Mouse (Mus musculus) thymus, adult 18-20 months (tissue): ENCODE results near the gene Tmem229b.
"Not testable (repeated sequence)": the region's sequence is repeated elsewhere in the genome, so short reads cannot be mapped to it uniquely, and the experiment has no call there.

Source experiments
- DNase-seq, 2 experiments: peaks; one replicate each; pipeline ENCODE4 v3.0.0; 2022; ENCODE audit warnings: mixed read lengths in 2 of 2

The Tmem229b gene

GRCm38 (mm10) chr12:78947161-78947560 is 60.3 kb downstream of the Tmem229b start:
- no peak for DNase-seq

- no peak for DNase-seq
Observed at GRCm38 (mm10) chr12:78942931-78943330, 64.5 kb downstream of the Tmem229b start.

GRCm38 (mm10) chr12:78940081-78940480 is 67.3 kb downstream of the Tmem229b start:
- DNase-seq, result no peak

- no peak for DNase-seq
Observed at GRCm38 (mm10) chr12:78939393-78940037, 67.9 kb downstream of the Tmem229b start.

- DNase-seq, result no peak
Observed at GRCm38 (mm10) chr12:78936494-78936893, 70.9 kb downstream of the Tmem229b start.

- no peak for DNase-seq
Observed at GRCm38 (mm10) chr12:78929900-78930299, 77.5 kb downstream of the Tmem229b start.

- no peak for DNase-seq
Observed at GRCm38 (mm10) chr12:78927287-78927686, 80.1 kb downstream of the Tmem229b start.

GRCm38 (mm10) chr12:78923539-78924189 is 83.8 kb downstream of the Tmem229b start:
- DNase-seq, result no peak

- DNase-seq, result not testable (repeated sequence)
Observed at GRCm38 (mm10) chr12:78922977-78923376, 84.5 kb downstream of the Tmem229b start.

- DNase-seq, result no peak
Observed at GRCm38 (mm10) chr12:78922058-78922457, 85.4 kb downstream of the Tmem229b start.

- no peak for DNase-seq
Observed at GRCm38 (mm10) chr12:78921421-78921820, 86.0 kb downstream of the Tmem229b start.

GRCm38 (mm10) chr12:78919079-78919712 is 88.2 kb downstream of the Tmem229b start:
- peak; percentile 38 to 44 for DNase-seq

GRCm38 (mm10) chr12:78918227-78919078 is 89.0 kb downstream of the Tmem229b start:
- peak; percentile 71 to 80 for DNase-seq

GRCm38 (mm10) chr12:78916278-78916677 is 91.1 kb downstream of the Tmem229b start:
- no peak for DNase-seq

- DNase-seq, result no peak
Observed at GRCm38 (mm10) chr12:78915561-78915960, 91.9 kb downstream of the Tmem229b start.

- DNase-seq, result no peak
Observed at GRCm38 (mm10) chr12:78914458-78914857, 93.0 kb downstream of the Tmem229b start.
